Mouse (Mus musculus): Measurements from ENCODE around the gene Suds3. TPM values are rescaled to one million over a fixed set of nuclear protein-coding genes. Genes with fewer than 3 reads are reported as not detected.

Suds3 gene
- polyA plus RNA-seq, 1 experiment from 2014 or later = 46.3 TPM

DNA sequence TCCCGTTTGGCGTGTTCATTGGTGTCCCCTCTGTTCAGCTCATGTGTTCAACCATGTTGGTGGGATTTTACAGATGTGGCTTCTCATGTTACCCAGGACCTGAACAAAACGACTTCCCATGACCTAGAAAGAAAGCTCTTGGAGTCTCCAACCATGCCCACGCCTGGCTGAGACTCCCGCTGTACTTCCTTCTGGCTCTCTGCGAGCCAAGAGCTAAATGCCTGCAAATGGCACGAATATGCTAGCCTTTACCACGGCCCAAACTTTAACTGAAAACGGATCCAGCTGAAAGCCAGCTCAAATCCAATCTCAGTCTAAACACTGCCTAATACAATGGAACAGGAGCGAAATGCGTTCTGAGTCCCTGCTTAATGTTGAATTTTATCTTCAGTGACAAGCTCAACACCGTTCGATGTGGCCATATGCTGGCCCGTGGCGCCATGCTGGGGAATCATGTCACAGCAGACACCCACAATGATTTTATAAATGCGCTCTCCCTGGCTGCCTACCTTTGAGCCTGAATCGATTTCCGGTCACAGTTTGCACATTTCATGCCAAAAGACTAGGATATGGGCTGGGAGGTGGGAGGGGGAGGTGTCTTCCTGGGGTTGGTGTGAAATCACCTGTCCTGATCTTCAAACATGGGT lies 55.3 kb downstream of the Suds3 start:
- H3K9ac ChIP-seq (ENCODE audit: low read length) = no peak overlapping the region

GRCm38 (mm10) chr5:117049940-117050339 lies 66.0 kb downstream of the Suds3 start:
- no peaks in the 10 kb centered on the region for H3K36me3 ChIP-seq (ENCODE audit: control insufficient read depth, insufficient read depth, low read length)
- H3K4me3 ChIP-seq (ENCODE audit: low read depth, low read length) = no peak overlapping the region
- H3K27me3 ChIP-seq (ENCODE audit: control insufficient read depth, insufficient read depth, low read length) = no peaks in the 10 kb centered on the region
- DNase-seq (ENCODE audit: low spot score) (no peak), ATAC-seq (ENCODE audit: insufficient read depth, low FRiP score, low TSS enrichment) (no peak)
- no peaks in the 10 kb centered on the region for H3K4me1 ChIP-seq (ENCODE audit: control insufficient read depth, insufficient read depth, low read length)
- no peak overlapping the region for H3K9ac ChIP-seq (ENCODE audit: low read length)
- no peaks in the 10 kb centered on the region for H3K9me3 ChIP-seq (ENCODE audit: control insufficient read depth, low read length)
- no peak overlapping the region for H3K27ac ChIP-seq (ENCODE audit: low read depth, low read length)
- no peak overlapping the region for H3K4me2 ChIP-seq (ENCODE audit: low read depth)
- 87% methylated on average over 7 of the region's 7 CpGs for WGBS

More for the DNA sequence above, 55.3 kb downstream of the Suds3 start:
- no peak for ATAC-seq (ENCODE audit: insufficient read depth, low FRiP score, low TSS enrichment)
- no peak for DNase-seq (ENCODE audit: low spot score)
- 81% methylated on average over 18 of the region's 18 CpGs for WGBS
- Histone ChIP-seq H3K4me2 (ENCODE audit: low read depth) (no peak overlapping the region), H3K27ac (ENCODE audit: low read depth, low read length) (no peak overlapping the region), H3K27me3 (ENCODE audit: control insufficient read depth, insufficient read depth, low read length) (no peaks in the 10 kb centered on the region), H3K36me3 (ENCODE audit: control insufficient read depth, insufficient read depth, low read length) (no peaks in the 10 kb centered on the region), H3K9me3 (ENCODE audit: control insufficient read depth, low read length) (no peaks in the 10 kb centered on the region), H3K4me3 (ENCODE audit: low read depth, low read length) (no peak overlapping the region), H3K4me1 (ENCODE audit: control insufficient read depth, insufficient read depth, low read length) (no peaks in the 10 kb centered on the region)

GRCm38 (mm10) chr5:117045101-117045500 lies 70.8 kb downstream of the Suds3 start:
- H3K9me3 ChIP-seq (ENCODE audit: control insufficient read depth, low read length) = no peaks in the 10 kb centered on the region
- no peak overlapping the region for H3K9ac ChIP-seq (ENCODE audit: low read length)
- H3K4me3 ChIP-seq (ENCODE audit: low read depth, low read length) = no peak overlapping the region
- no peak for ATAC-seq (ENCODE audit: insufficient read depth, low FRiP score, low TSS enrichment)
- DNase-seq (ENCODE audit: low spot score) = no peak
- no peaks in the 10 kb centered on the region for H3K27me3 ChIP-seq (ENCODE audit: control insufficient read depth, insufficient read depth, low read length)
- H3K36me3 ChIP-seq (ENCODE audit: control insufficient read depth, insufficient read depth, low read length) = no peaks in the 10 kb centered on the region
- 72% methylated on average over 10 of the region's 10 CpGs for WGBS
- H3K27ac ChIP-seq (ENCODE audit: low read depth, low read length) = no peak overlapping the region
- H3K4me2 ChIP-seq (ENCODE audit: low read depth) = no peak overlapping the region
- no peaks in the 10 kb centered on the region for H3K4me1 ChIP-seq (ENCODE audit: control insufficient read depth, insufficient read depth, low read length)

- ATAC-seq (ENCODE audit: insufficient read depth, low FRiP score, low TSS enrichment) (no peak), DNase-seq (ENCODE audit: low spot score) (peak; percentile 21)
- Histone ChIP-seq H3K27ac (ENCODE audit: low read depth, low read length) (no peak overlapping the region), H3K9ac (ENCODE audit: low read length) (no peak overlapping the region), H3K9me3 (ENCODE audit: control insufficient read depth, low read length) (no peaks in the 10 kb centered on the region), H3K4me1 (ENCODE audit: control insufficient read depth, insufficient read depth, low read length) (no peaks in the 10 kb centered on the region), H3K4me2 (ENCODE audit: low read depth) (no peak overlapping the region), H3K4me3 (ENCODE audit: low read depth, low read length) (no peak overlapping the region), H3K36me3 (ENCODE audit: control insufficient read depth, insufficient read depth, low read length) (no peaks in the 10 kb centered on the region), H3K27me3 (ENCODE audit: control insufficient read depth, insufficient read depth, low read length) (no peaks in the 10 kb centered on the region)
- WGBS = 68% methylated on average over 11 of the region's 11 CpGs
Measured at GRCm38 (mm10) chr5:117042661-117043060, 73.3 kb downstream of the Suds3 start.

Other genes starting within 250 kb of the Suds3 start
- gene Taok3, start 4.0 kb upstream of the Suds3 start, polyA plus RNA-seq (2014; fragmentation: Nextera tagmentation; extraction: Ambion mirVana) = 20.0 and 20.3 TPM in 2 replicates
- gene Pebp1, start 171.5 kb upstream of the Suds3 start, polyA plus RNA-seq (2014; fragmentation: Nextera tagmentation; extraction: Ambion mirVana) = 915 and 934 TPM in 2 replicates
- gene Vsig10, start 203.0 kb upstream of the Suds3 start, polyA plus RNA-seq (2014; fragmentation: Nextera tagmentation; extraction: Ambion mirVana) = 1.4 and 2.0 TPM in 2 replicates
- gene Wsb2, start 241.2 kb upstream of the Suds3 start, polyA plus RNA-seq (2014; fragmentation: Nextera tagmentation; extraction: Ambion mirVana) = 92.2 and 99.2 TPM in 2 replicates